Mouse (Mus musculus): ENCODE results near the gene Gm732. TPM values are rescaled to one million over a fixed set of nuclear protein-coding genes. Genes with fewer than 3 reads are reported as not detected.

Gm732 gene
- not detected for total RNA-seq (2021)
- long read RNA-seq, experiment 1, result 0 reads
- long read RNA-seq, experiment 2, result 0 reads

GRCm38 (mm10) chrX:107948365-107948764 is at the start of gene Gm732:
TSS of gene Gm732 (minus strand) at chrX:107948465.
- no peak for DNase-seq
- intact Hi-C loops (cut with DNase I), result no loop called here

Other genes with a start within 250 kb of the Gm732 start
- not detected for gene Tent5d, start 155.9 kb downstream of the Gm732 start, total RNA-seq (2021)
- gene 2610002M06Rik, start 132.1 kb downstream of the Gm732 start, total RNA-seq (2021), result 1 to 10 TPM; 3.5 to 3.8 TPM